Mouse (Mus musculus) myocyte (in vitro differentiated cells): ENCODE measurements around the gene Sstr3. TPM values are rescaled to one million over a fixed set of nuclear protein-coding genes. Genes with fewer than 3 reads are reported as not detected.

Experiments used
- H3K27me3 ChIP-seq: one replicate; pipeline ENCODE4 v1.6.1; 2011; ENCODE audit not compliant: control insufficient read depth, insufficient read depth, insufficient read length
- H3K36me3 ChIP-seq: one replicate; pipeline ENCODE4 v1.6.1; 2011; ENCODE audit not compliant: control insufficient read depth, insufficient read depth
- H3K4me2 ChIP-seq: one replicate; pipeline ENCODE4 v1.6.1; 2011; ENCODE audit warnings: low read depth, control low read depth
- H3K4me3 ChIP-seq: one replicate; pipeline ENCODE4 v1.5.1; 2011; ENCODE audit warnings: mild to moderate bottlenecking, control low read depth, moderate library complexity
- H3K79me2 ChIP-seq: one replicate; pipeline ENCODE4 v1.6.1; 2011; ENCODE audit not compliant: control insufficient read depth, insufficient read depth
- H3ac ChIP-seq: one replicate; pipeline ENCODE4 v1.6.1; 2011; ENCODE audit not compliant: control insufficient read depth, insufficient read length
- CEBPB ChIP-seq: IDR thresholded peaks from 2 replicates; pipeline ENCODE4 v1.6.1; 2011; ENCODE audit warnings: mild to moderate bottlenecking, moderate library complexity; ENCODE audit not compliant: poor library complexity, insufficient read depth, severe bottlenecking
- E2F4 ChIP-seq: IDR thresholded peaks from one replicate; pipeline ENCODE4 v1.6.1; 2011; ENCODE audit warnings: mild to moderate bottlenecking, control low read depth, moderate library complexity; ENCODE audit not compliant: insufficient read depth
- MAX ChIP-seq: IDR thresholded peaks from one replicate; pipeline ENCODE4 v1.6.1; 2011; ENCODE audit warnings: low read depth, mild to moderate bottlenecking, control low read depth
- MYOD1 ChIP-seq, 3 experiments: IDR thresholded peaks; one replicate each; pipeline ENCODE4 v1.6.1; 2011; ENCODE audit warnings: control low read depth in 2 of 3, low read depth in 2 of 3, mild to moderate bottlenecking in 2 of 3, moderate library complexity in 1 of 3; ENCODE audit not compliant: insufficient read length in 2 of 3, control insufficient read depth in 1 of 3
- MYOG ChIP-seq, 3 experiments: IDR thresholded peaks; one replicate each; pipeline ENCODE4 v1.6.1; 2011; ENCODE audit warnings: control low read depth in 2 of 3, low read depth in 2 of 3, mild to moderate bottlenecking in 2 of 3; ENCODE audit not compliant: insufficient read length in 2 of 3, control insufficient read depth in 1 of 3, insufficient read depth in 1 of 3
- POLR2A ChIP-seq: IDR thresholded peaks from one replicate; pipeline ENCODE4 v1.6.1; 2011; ENCODE audit warnings: low read depth, mild to moderate bottlenecking, control low read depth, moderate library complexity; ENCODE audit not compliant: insufficient read length
- POLR2AphosphoS2 ChIP-seq: IDR thresholded peaks from one replicate; pipeline ENCODE4 v1.6.1; 2011; ENCODE audit warnings: low read depth, control low read depth; ENCODE audit not compliant: insufficient read length
- REST ChIP-seq: IDR thresholded peaks from one replicate; pipeline ENCODE4 v1.6.1; 2011; ENCODE audit warnings: mild to moderate bottlenecking, control low read depth, moderate library complexity; ENCODE audit not compliant: insufficient read depth, insufficient read length
- SRF ChIP-seq: IDR thresholded peaks from one replicate; pipeline ENCODE4 v1.6.1; 2011; ENCODE audit warnings: low read depth; ENCODE audit not compliant: control insufficient read depth, insufficient read length
- TCF12 ChIP-seq: IDR thresholded peaks from one replicate; pipeline ENCODE4 v1.6.1; 2011; ENCODE audit warnings: mild to moderate bottlenecking, control low read depth; ENCODE audit not compliant: poor library complexity, insufficient read depth, severe bottlenecking
- TCF3 ChIP-seq: IDR thresholded peaks from one replicate; pipeline ENCODE4 v1.6.1; 2011; ENCODE audit warnings: low read depth, control low read depth; ENCODE audit not compliant: insufficient read length
- USF1 ChIP-seq: IDR thresholded peaks from one replicate; pipeline ENCODE4 v1.6.1; 2011; ENCODE audit warnings: low read depth, mild to moderate bottlenecking, control low read depth, moderate library complexity
- polyA plus RNA-seq: library from polyadenylated mRNA; unstranded; fragments of >200 nt; fragmentation: generic; extraction: Trizol; gene quantifications from one replicate; pipeline ENCODE4 v1.2.1, GENCODE M21; 2012; ENCODE audit warnings: missing spikeins

The Sstr3 gene
- polyA plus RNA-seq, 1 experiment, result not detected

GRCm38 (mm10) chr15:78590785-78591184, 46.3 kb upstream of the Sstr3 start:
- TF ChIP-seq TCF3 (no peak), TCF12 (no peak), E2F4 (no peak), POLR2AphosphoS2 (no peak), SRF (no peak), REST (no peak), MYOD1 (IDR thresholded peaks at IDR 0.05; ENCODE audit: control insufficient read depth in 1 of 3, insufficient read length in 2 of 3, low read depth in 2 of 3) (no peak), POLR2A (no peak), MAX (no peak), USF1 (no peak), CEBPB (no peak), MYOG (IDR thresholded peaks at IDR 0.05; ENCODE audit: control insufficient read depth in 1 of 3, insufficient read depth in 1 of 3, insufficient read length in 2 of 3, low read depth in 2 of 3) (no peak)
- Histone ChIP-seq H3K27me3 (peaks cover 19% of the 10 kb centered on the region), H3K79me2 (no peaks in the 10 kb centered on the region), H3K4me2 (no peak overlapping the region), H3K4me3 (no peak overlapping the region), H3K36me3 (no peaks in the 10 kb centered on the region), H3ac (no peak overlapping the region)

GRCm38 (mm10) chr15:78589936-78590335, 45.5 kb upstream of the Sstr3 start:
- Histone ChIP-seq H3K36me3 (no peaks in the 10 kb centered on the region), H3K4me3 (no peak overlapping the region), H3K79me2 (no peaks in the 10 kb centered on the region), H3K4me2 (no peak overlapping the region), H3ac (no peak overlapping the region), H3K27me3 (peaks cover 19% of the 10 kb centered on the region)
- TF ChIP-seq USF1, result no peak
- no peak for TF ChIP-seq CEBPB
- no peak for TF ChIP-seq POLR2A
- no peak for TF ChIP-seq TCF12
- no peak for TF ChIP-seq TCF3
- TF ChIP-seq SRF, result no peak
- no peak for TF ChIP-seq MYOD1 (IDR thresholded peaks at IDR 0.05; ENCODE audit: control insufficient read depth in 1 of 3, insufficient read length in 2 of 3, low read depth in 2 of 3)
- no peak for TF ChIP-seq POLR2AphosphoS2
- no peak for TF ChIP-seq MAX
- TF ChIP-seq MYOG (IDR thresholded peaks at IDR 0.05; ENCODE audit: control insufficient read depth in 1 of 3, insufficient read depth in 1 of 3, insufficient read length in 2 of 3, low read depth in 2 of 3), result no peak

GRCm38 (mm10) chr15:78588900-78589299, 44.4 kb upstream of the Sstr3 start:
- no peaks in the 10 kb centered on the region for H3K36me3 ChIP-seq

GRCm38 (mm10) chr15:78588049-78588448, 43.6 kb upstream of the Sstr3 start:
- H3K79me2 ChIP-seq, result no peaks in the 10 kb centered on the region
- TF ChIP-seq MAX, result no peak
- TF ChIP-seq POLR2A, result no peak
- no peak for TF ChIP-seq POLR2AphosphoS2
- TF ChIP-seq REST, result no peak
- TF ChIP-seq TCF12, result no peak
- TF ChIP-seq E2F4, result no peak
- no peak for TF ChIP-seq USF1
- no peak for TF ChIP-seq MYOG (IDR thresholded peaks at IDR 0.05; ENCODE audit: control insufficient read depth in 1 of 3, insufficient read depth in 1 of 3, insufficient read length in 2 of 3, low read depth in 2 of 3)
- TF ChIP-seq CEBPB, result no peak
- TF ChIP-seq TCF3, result no peak
- TF ChIP-seq MYOD1 (IDR thresholded peaks at IDR 0.05; ENCODE audit: control insufficient read depth in 1 of 3, insufficient read length in 2 of 3, low read depth in 2 of 3), result no peak
- no peak overlapping the region for H3ac ChIP-seq
- H3K36me3 ChIP-seq, result no peaks in the 10 kb centered on the region
- no peak overlapping the region for H3K4me2 ChIP-seq
- peaks cover 24% of the 10 kb centered on the region for H3K27me3 ChIP-seq
- no peak overlapping the region for H3K4me3 ChIP-seq

More at GRCm38 (mm10) chr15:78588900-78589299, 44.4 kb upstream of the Sstr3 start:
- H3K4me2 ChIP-seq, result no peak overlapping the region
- no peak overlapping the region for H3ac ChIP-seq
- H3K79me2 ChIP-seq, result no peaks in the 10 kb centered on the region
- H3K4me3 ChIP-seq, result no peak overlapping the region
- TF ChIP-seq POLR2A (no peak), POLR2AphosphoS2 (no peak), CEBPB (no peak), TCF12 (no peak), MAX (no peak), E2F4 (no peak), TCF3 (no peak), REST (no peak), MYOD1 (IDR thresholded peaks at IDR 0.05; ENCODE audit: control insufficient read depth in 1 of 3, insufficient read length in 2 of 3, low read depth in 2 of 3) (no peak), SRF (no peak), MYOG (IDR thresholded peaks at IDR 0.05; ENCODE audit: control insufficient read depth in 1 of 3, insufficient read depth in 1 of 3, insufficient read length in 2 of 3, low read depth in 2 of 3) (no peak), USF1 (no peak)
- H3K27me3 ChIP-seq, result peaks cover 15% of the 10 kb centered on the region
